Mouse (Mus musculus) heart, postnatal 0 days (tissue): ENCODE data around the gene Milr1.

ENCODE experiments used
- CTCF ChIP-seq: IDR thresholded peaks from 2 replicates; pipeline ENCODE4 v1.5.1; 2016; ENCODE audit warnings: antibody characterized with exemption, control low read depth, low read depth
- EP300 ChIP-seq: IDR thresholded peaks from 2 replicates; pipeline ENCODE4 v1.6.1; 2016; ENCODE audit warnings: antibody characterized with exemption, low read depth

GRCm38 (mm10) chr11:106722831-106723361 is 28.1 kb upstream of the Milr1 start:
- TF ChIP-seq CTCF (no peak), EP300 (no peak)
